Mouse (Mus musculus) CD4-positive helper T cell, adult 2 months (primary cell): ENCODE measurements around the gene Gse1.

Experiments
- DNase-seq: peaks from one replicate; pipeline ENCODE4 v3.0.0-alpha.2; 2012; ENCODE audit warnings: low read depth, missing footprints, low spot score

Gene Gse1

DNA sequence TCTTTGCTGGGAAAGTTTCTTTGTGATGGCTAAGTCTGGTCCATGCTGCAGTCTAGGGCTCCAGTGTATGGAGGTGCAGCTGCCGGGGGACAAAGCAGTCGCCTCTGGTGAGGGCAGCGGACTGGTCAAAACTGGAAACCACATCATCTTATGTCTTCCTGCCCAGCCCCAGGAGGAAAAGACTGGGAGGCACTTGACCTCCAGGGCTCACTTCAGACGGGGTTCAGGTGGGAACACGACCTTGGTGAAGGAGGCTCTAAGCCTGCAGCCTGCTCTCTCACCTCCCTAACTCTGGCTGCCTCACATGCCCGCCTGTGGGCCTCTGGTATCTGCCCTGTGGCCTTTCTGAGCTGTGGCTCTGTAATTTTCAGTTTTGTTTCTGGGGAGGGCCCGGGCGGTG lies 305.8 kb downstream of the Gse1 start:
- DNase-seq, result no peak

DNA sequence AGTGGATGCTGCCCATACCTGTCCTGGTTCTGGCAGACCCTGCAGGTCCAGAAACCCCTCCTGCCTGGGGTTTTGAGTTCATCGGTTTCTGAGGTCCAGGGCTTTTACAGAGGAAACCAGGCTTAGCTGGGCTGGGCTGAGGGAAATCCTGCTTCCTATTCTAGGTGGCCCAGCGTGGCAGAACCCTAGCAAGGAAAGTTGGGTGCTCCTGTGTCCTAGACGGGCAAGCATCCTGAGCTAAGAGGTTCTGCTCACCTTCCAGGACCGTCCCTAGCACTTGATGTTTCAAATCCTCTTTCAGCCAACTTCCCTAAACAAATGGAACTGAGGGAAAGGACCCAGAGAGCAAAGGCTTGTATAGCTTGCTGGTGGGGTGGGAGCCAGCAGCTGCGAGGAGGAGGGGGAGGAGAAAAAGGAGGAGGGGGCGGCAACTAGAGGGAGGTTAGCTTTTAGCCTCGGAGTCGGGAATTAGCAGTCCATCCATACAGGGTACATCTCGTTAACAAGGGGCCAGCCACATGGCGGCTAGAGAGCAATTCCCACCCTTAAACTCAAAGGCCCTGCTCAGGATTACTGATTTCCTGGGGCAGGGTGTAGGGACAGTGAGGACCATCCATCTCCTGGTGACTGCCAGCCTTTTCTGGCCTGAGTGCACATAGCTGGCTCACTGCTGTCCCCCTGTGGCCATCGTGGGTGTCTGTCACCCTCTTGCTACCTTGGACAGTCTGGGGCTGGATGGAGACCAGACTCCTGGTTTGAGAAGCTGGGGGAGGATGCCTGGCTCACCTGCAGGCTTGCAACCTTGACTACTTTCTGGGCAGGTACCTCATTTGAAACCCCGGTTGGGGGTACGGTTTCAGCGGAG lies 306.5 kb downstream of the Gse1 start:
- peak; percentile 77 for DNase-seq

DNA sequence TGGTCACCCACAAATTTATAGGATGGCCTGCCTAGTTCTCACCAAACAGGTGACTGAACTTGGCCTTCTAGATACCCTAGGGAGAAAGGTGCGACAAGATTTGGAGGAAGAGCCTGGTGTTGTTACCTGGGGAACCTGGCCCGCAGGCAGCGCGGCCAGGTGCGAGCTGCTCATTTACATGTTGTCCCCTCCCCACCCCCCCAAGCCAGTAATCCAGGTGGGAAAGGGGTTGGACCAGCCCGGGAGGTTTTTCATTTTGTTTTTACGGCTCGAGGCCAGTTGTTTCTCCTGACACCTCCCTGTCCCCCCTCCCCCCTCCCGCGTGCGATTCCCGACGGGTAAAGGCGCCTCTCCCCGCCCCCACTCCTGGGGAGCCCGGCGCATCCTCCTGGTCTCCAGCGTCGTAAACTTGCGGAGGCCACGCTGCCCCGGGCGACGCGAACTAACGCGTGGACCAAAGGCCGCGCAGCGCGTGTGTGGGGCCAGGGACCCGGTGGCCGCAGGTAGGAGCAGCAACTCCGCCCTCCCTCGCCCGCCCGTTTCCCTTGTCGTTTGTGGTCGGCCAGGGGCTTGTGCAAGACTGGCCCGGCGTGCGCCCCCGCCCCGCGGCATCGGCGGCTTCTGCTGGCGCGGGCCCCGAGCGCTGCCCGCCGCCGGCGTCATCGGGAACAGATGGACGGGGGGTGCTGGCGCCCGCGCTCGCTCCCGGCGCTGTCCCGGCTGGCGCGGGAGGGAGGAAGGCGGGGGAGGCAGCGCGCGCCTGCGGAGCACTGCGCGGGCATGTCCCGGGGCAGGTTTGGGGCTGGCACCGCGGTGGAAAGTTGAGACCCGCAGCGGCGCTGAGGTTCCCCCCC lies 307.4 kb downstream of the Gse1 start:
- peak; percentile 65 for DNase-seq

DNA sequence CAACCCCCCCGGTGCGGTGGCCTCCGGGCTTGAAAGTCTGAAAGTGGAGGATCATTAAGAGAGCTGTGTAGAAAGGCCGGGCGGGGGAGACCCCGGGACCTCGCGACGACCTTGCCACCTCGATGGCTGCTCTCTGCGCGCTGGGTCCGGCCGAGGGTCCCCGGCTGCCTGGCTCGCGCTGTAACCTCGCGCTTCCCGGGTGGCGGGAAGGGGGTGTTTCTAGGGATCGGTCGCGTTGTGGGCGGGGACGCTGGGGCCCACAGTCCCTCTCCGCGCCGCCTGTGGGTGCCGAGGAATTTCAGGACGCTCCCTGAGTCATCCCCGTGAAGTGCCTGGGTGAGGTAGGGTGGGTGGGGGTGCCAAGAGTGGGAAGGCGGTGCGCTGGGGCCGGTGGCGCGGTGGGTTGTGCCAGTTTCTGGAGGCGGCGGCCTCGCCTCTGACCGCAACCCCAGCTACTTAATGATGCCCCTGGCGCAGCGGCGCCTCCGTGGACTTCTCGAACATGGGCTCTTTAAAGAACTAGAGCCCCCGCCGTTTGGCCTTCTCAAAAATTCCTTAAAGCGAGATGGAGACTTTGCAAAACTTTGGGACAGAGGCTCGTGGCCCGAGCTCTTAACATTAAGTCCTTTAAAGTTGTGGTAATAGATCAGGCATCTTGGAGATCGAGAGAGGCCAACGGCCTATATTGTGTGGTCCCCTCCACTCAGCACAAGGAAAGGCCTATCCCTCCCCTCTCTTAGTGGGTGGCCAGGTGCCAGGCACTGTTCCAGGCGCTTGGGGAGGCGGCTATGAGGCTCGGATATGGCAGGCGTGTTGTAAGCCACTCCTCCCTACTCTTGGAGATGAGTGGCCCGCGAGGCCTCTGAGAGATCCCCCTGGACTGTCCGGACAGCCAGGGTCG lies 308.3 kb downstream of the Gse1 start:
- peak; percentile 63 for DNase-seq

DNA sequence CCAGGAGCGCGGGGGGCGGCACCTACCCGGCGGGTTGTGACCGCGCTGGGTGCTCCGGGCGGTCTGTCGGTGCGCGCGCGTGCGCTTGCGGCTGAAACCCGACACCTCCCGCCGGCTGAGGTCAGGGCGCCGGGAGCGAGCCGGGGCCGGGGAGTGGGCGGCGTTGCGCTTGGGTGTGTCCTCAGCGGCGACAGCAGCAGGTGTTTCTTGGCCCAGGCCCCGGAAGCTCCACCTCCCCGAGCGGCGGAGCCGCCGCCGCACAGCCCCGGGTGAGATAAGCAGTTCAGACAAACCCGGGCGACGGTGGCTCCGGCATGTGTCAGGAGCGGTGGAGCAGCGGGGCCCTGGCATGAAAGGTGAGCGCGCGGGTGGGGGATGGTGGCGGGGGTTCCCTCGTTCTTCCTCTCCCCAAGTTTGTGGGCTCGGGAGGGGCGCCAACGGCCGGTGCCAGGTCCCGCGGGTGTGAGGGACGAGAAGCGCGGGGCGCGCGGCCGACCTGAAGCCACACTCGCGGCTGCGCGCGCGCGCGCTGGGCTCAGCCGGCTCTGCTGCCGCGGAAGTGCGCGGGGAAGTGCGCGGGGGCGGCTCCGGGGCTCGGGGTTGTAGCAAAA lies 309.1 kb downstream of the Gse1 start:
- peak; percentile 92 for DNase-seq

DNA sequence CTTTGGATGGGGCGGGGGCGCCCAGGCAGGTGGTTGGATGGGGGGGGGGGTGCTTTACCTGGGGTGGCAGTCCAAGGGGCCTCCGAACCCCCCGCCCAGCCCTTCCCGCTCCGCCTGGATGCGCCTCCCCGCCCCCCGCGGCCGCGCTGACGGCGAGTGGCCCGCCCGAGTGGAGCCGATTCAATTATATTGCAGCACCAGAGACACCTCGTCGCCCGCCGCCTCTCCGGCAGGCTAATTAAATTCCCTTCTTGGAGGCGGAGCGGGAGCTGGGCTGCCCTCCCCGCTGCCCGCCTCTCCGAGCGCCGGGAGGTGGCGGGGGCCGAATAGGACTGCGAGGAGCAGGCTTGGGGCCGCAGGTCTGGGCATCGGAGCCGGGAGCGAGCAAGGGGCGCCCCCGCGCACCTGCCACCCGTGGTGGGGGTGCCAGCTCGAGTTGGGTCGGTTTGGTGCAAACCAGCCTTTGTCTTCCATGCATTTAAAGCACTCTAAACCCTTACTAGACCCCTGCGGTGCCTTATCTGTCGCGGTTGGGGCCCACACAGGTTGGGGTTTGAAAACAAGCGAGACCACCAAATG lies 309.7 kb downstream of the Gse1 start:
- no peak for DNase-seq

DNA sequence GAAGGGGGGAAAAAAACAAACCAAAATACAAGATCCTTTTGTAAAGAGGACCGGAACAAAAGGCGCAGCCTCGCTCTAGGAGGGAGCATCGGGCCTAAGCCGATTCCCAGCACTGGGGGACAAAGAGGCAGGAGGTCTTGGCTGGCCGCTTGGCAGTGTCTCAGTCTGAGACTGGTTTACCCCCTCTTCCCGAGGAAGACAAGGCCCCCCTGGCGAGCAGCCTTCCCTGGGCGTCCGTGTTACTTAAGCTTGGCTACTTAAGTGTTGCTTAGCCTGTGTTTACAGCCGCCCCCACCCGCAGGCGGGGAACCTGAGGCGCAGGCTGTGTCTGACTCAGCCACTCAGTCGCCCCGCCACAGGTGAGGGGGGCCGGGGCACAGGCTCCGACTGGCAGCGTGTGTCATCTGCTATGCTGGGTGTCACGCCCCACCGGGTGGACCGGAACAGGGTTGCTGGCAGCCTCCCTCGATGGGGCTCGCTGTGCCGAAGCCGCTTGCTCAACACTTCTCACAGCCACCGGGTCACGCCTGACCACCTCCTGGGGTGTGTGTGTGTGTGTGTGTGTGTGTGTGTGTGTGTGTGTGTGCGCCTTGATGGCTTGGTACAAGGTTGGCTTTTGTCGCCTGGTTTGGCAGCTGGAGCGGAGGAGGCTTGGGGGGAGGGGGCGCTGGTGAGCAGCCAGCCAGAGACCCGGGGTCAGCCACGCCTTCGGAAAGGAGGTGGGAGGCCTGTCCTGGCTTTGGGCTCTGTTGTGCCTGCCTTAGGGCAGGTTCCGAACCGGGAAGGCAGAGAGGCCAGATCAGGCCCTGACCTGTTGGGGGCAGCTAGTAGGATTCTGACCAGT lies 310.4 kb downstream of the Gse1 start:
- peak; percentile 92 for DNase-seq

DNA sequence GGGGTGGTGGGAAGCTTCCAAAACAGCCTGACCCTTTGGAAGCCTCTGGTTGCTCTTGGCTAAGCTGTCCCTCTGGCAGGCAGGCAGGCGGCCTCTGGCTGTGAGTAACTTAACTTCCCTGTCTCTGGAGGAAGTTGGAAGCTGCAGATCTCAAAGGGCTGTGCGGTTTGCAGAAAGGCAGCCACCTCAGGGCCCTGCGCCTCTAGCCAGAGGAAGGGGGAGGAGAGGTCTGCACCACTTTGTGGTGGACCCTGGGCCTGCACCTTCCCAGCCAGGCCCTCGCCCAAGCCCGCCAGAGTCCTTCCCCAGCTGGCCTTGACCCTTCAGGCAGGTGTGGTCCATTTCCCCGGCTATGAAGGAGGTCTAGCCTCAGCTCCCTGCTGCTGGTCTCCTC lies 311.1 kb downstream of the Gse1 start:
- peak; percentile 42 for DNase-seq

DNA sequence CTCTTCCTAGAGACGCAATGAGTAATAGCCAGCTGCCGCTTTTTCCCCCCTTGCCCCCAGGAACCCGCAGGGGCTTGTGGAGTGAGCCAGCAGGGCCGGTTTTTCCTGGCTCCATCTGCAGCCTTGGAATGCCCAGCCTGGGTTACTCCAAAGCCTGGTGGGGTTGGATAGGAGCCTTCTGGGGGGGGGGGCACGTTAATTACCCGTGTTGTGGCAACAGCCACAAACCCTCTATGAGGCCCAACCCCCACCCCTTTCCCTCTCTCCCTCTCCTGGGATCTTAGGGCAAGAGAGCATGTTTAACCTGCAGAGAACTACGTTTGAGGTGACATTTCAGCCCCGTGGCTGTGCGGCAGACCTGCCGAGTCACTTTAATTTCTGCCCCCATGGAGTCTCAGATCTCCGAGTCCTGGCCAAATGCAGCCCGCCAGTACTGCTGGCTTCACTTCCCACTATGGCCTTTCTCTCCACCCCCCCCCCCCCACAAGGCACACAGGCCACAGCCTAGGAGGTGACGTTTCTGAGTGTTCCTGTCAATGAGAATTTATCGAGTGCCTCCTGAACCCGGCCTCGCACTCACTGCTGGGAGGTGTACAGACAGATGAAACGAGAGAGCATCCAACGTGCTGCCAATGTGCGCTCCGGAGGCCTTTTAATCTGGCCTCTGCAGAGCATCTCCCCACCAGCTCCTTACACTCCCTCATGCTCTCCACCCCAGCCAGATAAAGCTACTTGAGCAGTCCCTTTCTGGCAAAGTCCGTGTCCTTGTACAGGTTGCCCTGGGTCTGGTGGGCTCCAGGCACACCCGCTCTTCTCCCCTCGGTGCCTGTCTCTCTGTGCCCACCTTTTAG lies 311.7 kb downstream of the Gse1 start:
- no peak for DNase-seq

DNA sequence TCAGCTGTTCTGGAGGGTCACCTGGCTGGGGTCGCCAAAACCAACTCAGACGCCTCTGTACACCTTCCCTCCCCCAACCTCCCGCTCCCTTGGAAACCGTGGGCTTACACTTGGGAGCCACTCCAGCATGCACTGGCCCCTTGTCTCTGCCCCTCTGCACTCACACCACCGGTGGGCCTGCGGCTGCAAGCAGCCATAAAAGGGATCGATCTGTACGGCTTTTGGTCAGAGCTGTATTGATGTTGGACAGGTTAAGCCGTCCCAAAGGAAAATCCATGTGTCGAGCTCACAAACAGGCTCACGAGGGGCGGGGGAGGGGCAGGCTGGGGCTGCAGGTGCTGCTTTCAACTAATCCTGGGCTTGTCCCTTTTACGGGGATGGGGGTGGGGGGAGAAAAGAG lies 314.7 kb downstream of the Gse1 start:
- no peak for DNase-seq

DNA sequence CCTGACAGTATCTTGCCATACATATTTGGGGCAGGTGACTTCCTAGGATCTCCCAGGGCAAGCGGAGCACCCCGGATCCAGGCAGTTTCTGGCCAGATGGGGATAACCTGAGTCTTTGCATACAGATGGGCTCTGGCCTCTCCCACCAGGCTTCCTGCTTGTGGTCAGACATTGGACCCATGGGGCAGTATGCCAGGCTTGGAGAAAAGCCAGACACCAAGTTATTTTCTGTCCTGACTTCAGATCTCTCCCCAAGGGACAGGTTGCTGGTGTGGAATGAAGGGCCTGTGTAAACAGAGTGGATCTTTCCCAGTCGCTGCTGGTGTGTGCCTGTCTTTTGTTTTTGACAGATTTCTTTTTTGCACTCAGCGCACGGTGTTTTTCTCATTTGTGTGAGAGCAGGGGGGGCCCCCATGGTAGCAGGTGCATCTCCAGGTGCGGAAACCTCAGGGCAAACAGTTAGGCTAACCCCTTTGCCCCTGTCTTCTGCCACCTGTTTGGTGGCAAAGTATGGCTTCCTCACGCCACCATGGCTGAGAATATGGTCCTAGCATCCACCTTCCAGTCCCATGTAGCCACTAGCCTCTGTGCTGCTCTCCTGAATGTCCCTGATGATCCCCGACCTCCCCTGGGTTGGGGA lies 315.3 kb downstream of the Gse1 start:
- peak; percentile 50 for DNase-seq

DNA sequence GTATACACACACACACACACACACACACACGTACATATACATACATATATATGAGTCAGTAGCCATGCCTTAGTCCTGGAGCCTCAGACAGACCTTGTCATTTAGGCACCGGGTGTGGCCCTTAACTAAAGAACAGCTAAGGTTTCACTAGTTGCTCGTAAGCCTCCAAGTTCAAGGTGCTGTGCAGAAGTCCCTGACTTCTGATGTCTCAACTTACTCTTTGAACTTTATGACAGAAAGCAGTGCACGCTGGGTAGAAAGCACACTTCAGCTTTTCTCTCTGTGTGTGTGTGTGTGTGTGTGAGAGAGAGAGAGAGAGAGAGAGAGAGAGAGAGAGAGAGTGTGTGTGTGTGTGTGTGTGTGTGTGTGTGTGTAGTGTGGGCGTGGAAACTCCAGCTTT lies 315.9 kb downstream of the Gse1 start:
- peak; percentile 86 for DNase-seq

DNA sequence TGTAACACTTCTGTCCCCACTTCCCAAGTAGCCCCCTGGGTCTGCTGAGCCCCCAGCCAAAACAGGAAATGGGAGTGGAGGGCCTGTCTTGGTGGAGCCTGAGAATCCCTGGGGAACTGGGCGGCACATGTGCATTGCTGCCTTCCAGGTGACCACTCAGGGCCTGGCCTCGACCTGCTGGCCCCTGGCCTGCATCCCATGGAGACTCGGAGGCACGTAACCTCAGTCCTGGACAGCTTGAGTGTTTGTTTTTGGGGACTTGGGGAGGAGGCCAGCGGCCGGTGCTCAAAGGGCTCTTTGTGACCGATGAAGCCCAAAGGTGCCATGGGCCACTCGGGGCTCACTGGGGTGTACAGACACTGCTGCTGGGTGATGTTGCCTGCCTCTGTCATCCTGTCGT lies 319.3 kb downstream of the Gse1 start:
- DNase-seq, result no peak

DNA sequence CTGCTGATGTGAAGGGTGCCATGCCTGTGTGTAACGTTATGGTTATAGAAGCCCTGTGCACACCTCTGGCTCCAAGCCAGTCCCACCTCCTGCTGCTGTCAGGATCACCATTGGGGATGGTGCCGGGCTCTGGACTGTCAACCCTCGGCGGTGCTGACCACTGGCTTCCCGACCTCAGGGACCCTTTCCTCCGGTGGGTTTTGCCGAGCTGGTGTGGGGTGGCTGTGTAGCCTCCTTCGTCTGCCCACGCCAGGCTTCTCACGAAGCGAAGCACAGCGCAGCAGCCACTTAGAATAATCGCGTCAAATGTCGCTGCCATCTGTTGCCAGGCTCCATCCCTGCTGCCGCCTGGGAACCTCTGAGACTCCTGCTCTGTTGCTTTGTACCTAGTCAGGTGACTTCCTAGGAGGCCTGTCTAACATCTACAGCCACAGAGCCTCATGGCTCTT lies 320.1 kb downstream of the Gse1 start:
- DNase-seq, result no peak

DNA sequence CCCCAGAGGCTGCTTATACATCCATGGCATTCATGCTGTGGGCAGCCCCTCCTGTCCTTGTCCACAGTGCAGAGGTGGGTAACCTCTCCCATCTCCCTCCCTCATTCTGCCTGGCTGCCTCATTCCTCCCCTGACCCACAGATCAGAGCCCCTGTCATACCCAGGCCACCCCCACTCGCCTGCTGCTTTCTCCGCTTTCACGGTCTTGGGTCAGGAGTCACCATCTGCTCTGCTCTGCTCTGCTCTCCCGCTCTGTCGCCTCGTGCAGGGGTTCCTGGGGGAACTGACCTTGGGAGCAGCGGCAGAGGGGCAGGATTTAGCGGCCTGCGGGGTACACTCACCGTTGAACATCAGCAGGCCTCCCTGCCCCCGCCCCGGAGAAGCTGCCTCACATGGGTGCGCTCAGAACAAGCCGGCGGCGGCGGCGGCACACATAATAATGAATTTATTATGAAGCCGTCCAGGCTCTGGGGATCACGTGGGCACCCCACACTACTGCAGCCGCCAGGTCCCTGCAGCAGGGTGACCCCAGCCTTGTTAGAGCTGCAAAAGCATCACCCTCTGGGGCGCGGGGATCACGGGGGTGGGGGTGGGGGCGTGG lies 321.2 kb downstream of the Gse1 start:
- no peak for DNase-seq

DNA sequence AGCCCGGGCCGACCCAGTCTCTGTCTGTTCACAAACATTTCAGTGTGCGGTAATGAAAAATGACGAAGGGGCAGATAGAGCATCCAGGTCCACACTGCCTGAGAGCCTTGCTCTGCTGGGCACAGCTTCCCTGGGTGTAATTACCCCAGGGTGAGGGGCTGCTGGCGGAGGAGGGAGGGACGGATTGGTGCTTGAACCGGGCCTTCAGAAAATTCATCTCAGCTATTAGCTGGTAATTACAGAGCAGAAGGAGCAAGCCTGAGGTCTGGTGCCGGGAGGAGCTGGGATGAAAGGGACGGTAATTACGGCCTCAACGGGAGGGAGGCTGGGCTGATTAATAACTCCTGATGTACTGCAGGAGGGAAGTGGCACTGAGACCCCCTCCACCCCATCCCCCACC lies 321.7 kb downstream of the Gse1 start:
- DNase-seq, result no peak

DNA sequence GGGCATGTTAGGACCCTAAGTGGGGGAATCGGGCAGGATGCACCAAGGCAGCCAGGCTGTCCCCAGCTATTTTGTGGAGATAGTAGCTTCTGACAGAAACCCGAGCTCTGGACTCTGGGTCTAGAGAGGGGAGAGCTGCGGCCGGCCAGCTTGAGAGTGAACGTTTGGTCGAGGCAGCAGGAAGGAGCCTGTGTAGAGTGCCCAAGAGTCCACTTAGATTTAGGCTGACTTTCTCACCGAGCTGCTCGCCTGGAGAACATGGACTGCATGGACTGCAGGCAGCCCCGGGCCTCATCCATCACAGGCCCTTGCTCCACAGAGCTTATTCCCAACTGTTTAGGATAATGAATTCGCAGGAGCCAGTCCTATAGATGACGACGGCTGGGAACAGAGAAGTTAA lies 322.2 kb downstream of the Gse1 start:
- DNase-seq, result no peak
